Mouse (Mus musculus) ES-Bruce4 (cell line): ENCODE data around the gene Tmem117. TPM values are rescaled to one million over a fixed set of nuclear protein-coding genes. Genes with fewer than 3 reads are reported as not detected.

Experiments
- H3K27ac ChIP-seq: 2 replicates; pipeline ENCODE4 v1.5.1; 2012; ENCODE audit warnings: low read length, inconsistent platforms; ENCODE audit not compliant: insufficient read depth
- H3K27me3 ChIP-seq: 2 replicates; pipeline ENCODE4 v1.6.1; 2012; ENCODE audit warnings: mild to moderate bottlenecking, low read length, inconsistent platforms; ENCODE audit not compliant: control insufficient read depth, poor library complexity, insufficient read depth, severe bottlenecking
- H3K36me3 ChIP-seq: 2 replicates; pipeline ENCODE4 v1.6.1; 2012; ENCODE audit warnings: inconsistent platforms, mild to moderate bottlenecking, low read length, moderate library complexity; ENCODE audit not compliant: control insufficient read depth, poor library complexity, insufficient read depth, severe bottlenecking
- H3K4me1 ChIP-seq: one replicate; pipeline ENCODE4 v1.8.1; 2011; ENCODE audit warnings: low read length; ENCODE audit not compliant: control insufficient read depth, insufficient read depth
- H3K4me3 ChIP-seq: 2 replicates; pipeline ENCODE4 v1.5.1; 2011; ENCODE audit warnings: low read depth, mild to moderate bottlenecking, low read length
- H3K9ac ChIP-seq: 2 replicates; pipeline ENCODE4 v1.6.1; 2012; ENCODE audit warnings: low read depth, mild to moderate bottlenecking, inconsistent platforms; ENCODE audit not compliant: poor library complexity, severe bottlenecking
- H3K9me3 ChIP-seq: replicated peaks from 2 replicates; pipeline ENCODE4 v1.6.1; 2012; ENCODE audit warnings: mild to moderate bottlenecking, low read length, inconsistent platforms; ENCODE audit not compliant: control insufficient read depth, poor library complexity, insufficient read depth, severe bottlenecking
- CTCF ChIP-seq: IDR thresholded peaks from one replicate; pipeline ENCODE4 v1.8.1; 2011; ENCODE audit warnings: low read depth, low read length
- EP300 ChIP-seq: IDR thresholded peaks from 2 replicates; pipeline ENCODE4 v1.6.1; 2011; ENCODE audit warnings: low read depth, low read length; ENCODE audit not compliant: insufficient read depth
- POLR2A ChIP-seq: IDR thresholded peaks from one replicate; pipeline ENCODE4 v1.8.1; 2011; ENCODE audit warnings: low read length; ENCODE audit not compliant: insufficient read depth
- polyA plus RNA-seq: library from polyadenylated mRNA; stranded (reverse); fragments of >200 nt; gene quantifications from 2 replicates; pipeline ENCODE4 v1.2.4, GENCODE M21; 2011; ENCODE audit warnings: low read depth; ENCODE audit not compliant: missing spikeins, insufficient read depth, insufficient read length

The Tmem117 gene
- polyA plus RNA-seq, 1 experiment = 1.2 TPM

GRCm38 (mm10) chr15:94927986-94928385 is 299.0 kb downstream of the Tmem117 start:
- no peaks in the 10 kb centered on the region for H3K27me3 ChIP-seq
- H3K4me1 ChIP-seq = no peaks in the 10 kb centered on the region
- no peak overlapping the region for H3K27ac ChIP-seq
- H3K36me3 ChIP-seq = no peaks in the 10 kb centered on the region
- H3K9me3 ChIP-seq = no peaks in the 10 kb centered on the region
- H3K4me3 ChIP-seq = no peak overlapping the region
- TF ChIP-seq CTCF (no peak), POLR2A (no peak), EP300 (no peak)
- H3K9ac ChIP-seq = no peak overlapping the region

- Histone ChIP-seq H3K4me1 (no peaks in the 10 kb centered on the region), H3K9ac (no peak overlapping the region), H3K36me3 (no peaks in the 10 kb centered on the region), H3K27ac (no peak overlapping the region), H3K9me3 (no peaks in the 10 kb centered on the region), H3K4me3 (no peak overlapping the region), H3K27me3 (no peaks in the 10 kb centered on the region)
- no peak for TF ChIP-seq CTCF
- no peak for TF ChIP-seq EP300
- no peak for TF ChIP-seq POLR2A
These were observed 301.7 kb downstream of the Tmem117 start for GRCm38 (mm10) chr15:94930743-94931142.

- H3K4me1 ChIP-seq = no peaks in the 10 kb centered on the region
- no peaks in the 10 kb centered on the region for H3K27me3 ChIP-seq
- no peak overlapping the region for H3K9ac ChIP-seq
- no peaks in the 10 kb centered on the region for H3K9me3 ChIP-seq
- no peaks in the 10 kb centered on the region for H3K36me3 ChIP-seq
- H3K4me3 ChIP-seq = no peak overlapping the region
- H3K27ac ChIP-seq = no peak overlapping the region
- TF ChIP-seq POLR2A = no peak
- no peak for TF ChIP-seq CTCF
- no peak for TF ChIP-seq EP300
These were observed 304.0 kb downstream of the Tmem117 start for GRCm38 (mm10) chr15:94933044-94933443.

GRCm38 (mm10) chr15:94933480-94933879 is 304.4 kb downstream of the Tmem117 start:
- Histone ChIP-seq H3K4me1 (no peaks in the 10 kb centered on the region), H3K4me3 (no peak overlapping the region), H3K27ac (no peak overlapping the region), H3K9ac (no peak overlapping the region), H3K9me3 (no peaks in the 10 kb centered on the region), H3K27me3 (no peaks in the 10 kb centered on the region), H3K36me3 (no peaks in the 10 kb centered on the region)
- TF ChIP-seq POLR2A = no peak
- TF ChIP-seq EP300 = no peak
- TF ChIP-seq CTCF = no peak

- Histone ChIP-seq H3K36me3 (no peaks in the 10 kb centered on the region), H3K9ac (no peak overlapping the region), H3K4me1 (no peaks in the 10 kb centered on the region), H3K27ac (no peak overlapping the region), H3K4me3 (no peak overlapping the region), H3K9me3 (no peaks in the 10 kb centered on the region), H3K27me3 (no peaks in the 10 kb centered on the region)
- TF ChIP-seq EP300 (no peak), POLR2A (no peak), CTCF (no peak)
These were observed 312.9 kb downstream of the Tmem117 start for GRCm38 (mm10) chr15:94941954-94942353.

GRCm38 (mm10) chr15:94942465-94942864 is 313.4 kb downstream of the Tmem117 start:
- Histone ChIP-seq H3K4me1 (no peaks in the 10 kb centered on the region), H3K9me3 (no peaks in the 10 kb centered on the region), H3K27me3 (no peaks in the 10 kb centered on the region), H3K9ac (no peak overlapping the region), H3K4me3 (no peak overlapping the region), H3K36me3 (no peaks in the 10 kb centered on the region), H3K27ac (no peak overlapping the region)
- TF ChIP-seq POLR2A (no peak), EP300 (no peak), CTCF (no peak)
